Mouse (Mus musculus): ENCODE measurements around the gene Pkig. TPM values are rescaled to one million over a fixed set of nuclear protein-coding genes. Genes with fewer than 3 reads are reported as not detected.

Gene Pkig
- polyA plus RNA-seq, 1 experiment from 2014 or later: 145 TPM

DNA sequence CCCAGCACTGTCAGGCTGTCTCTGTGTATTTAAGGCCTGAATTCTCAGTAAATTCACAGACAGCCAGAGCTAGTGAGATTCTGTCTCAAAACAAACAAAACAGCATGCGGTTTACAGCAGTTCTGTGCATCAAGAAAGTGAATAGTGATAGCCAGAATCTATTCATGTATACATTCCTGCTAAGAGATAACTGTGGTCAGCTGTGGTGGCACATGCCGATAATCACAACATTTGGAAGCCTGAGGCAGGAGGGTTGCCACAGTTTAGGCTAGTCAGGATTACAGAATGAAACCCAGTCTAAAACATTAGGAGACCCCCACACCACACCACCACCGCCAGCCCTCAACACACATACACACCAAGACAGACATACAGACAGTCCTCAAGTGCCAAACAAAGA, 31.6 kb downstream of the Pkig start:
- H3K27ac ChIP-seq (ENCODE audit: low read depth): no peak overlapping the region
- no peak overlapping the region for H3K4me2 ChIP-seq
- no peak for TF ChIP-seq CTCF (IDR thresholded peaks at IDR 0.05; ENCODE audit: low read depth)
- H3K9ac ChIP-seq: no peak overlapping the region
- H3K4me3 ChIP-seq (ENCODE audit: low read depth, low read length): no peak overlapping the region
- no peaks in the 10 kb centered on the region for H3K27me3 ChIP-seq (ENCODE audit: insufficient read depth, low read length)
- no peaks in the 10 kb centered on the region for H3K36me3 ChIP-seq (ENCODE audit: insufficient read depth)
- peaks cover 27% of the 10 kb centered on the region for H3K4me1 ChIP-seq (ENCODE audit: insufficient read depth)
- no peaks in the 10 kb centered on the region for H3K9me3 ChIP-seq (ENCODE audit: low read depth, low read length)
- ATAC-seq (ENCODE audit: insufficient read depth): no peak
- 65% methylated on average over 3 of the region's 3 CpGs for WGBS
- no peak for DNase-seq

DNA sequence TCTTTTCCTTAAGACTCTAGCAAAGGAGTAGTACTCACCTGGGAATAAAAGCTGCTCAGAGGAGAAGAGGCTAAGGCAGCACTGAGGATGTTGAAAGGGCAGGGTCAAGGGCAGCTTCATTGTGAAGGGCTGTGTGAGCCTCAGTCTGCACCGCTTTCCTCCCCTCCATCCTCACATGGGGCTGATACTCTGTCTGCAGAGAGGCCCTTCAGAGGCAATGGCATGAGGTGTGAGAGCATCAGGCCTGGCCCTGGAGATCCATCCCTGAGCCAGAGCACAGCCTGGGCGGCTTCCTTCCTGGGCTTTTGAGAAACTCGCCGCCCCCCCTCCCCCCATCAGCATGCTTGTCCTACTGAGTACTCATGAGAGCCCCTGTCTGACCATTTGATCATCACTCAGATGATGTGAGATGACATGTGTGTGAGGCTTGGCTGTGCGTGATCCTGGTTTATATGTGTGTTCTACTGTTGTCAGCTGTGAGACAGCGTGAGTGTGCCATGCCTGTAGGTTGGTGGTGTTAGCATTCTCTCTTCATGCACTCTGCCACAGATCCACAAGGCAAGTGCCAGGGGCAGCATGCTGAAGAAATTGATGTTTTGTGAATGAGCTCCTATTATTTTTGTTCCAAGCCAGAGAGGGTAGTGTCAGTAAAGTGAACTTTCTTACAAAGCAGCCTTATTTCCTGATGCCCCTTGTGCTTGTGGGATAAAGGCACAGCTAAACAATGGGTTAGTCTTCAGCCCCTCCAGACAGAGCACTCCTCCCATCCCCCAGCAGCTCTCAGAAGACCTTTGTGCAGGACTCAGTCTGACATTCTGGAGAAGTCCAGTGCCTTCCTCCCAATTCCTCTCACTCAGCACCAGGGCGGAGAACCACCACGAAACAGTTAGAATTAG, 32.5 kb downstream of the Pkig start:
- no peak for DNase-seq
- Histone ChIP-seq H3K27me3 (ENCODE audit: insufficient read depth, low read length) (no peaks in the 10 kb centered on the region), H3K9ac (no peak overlapping the region), H3K36me3 (ENCODE audit: insufficient read depth) (no peaks in the 10 kb centered on the region), H3K4me2 (no peak overlapping the region), H3K27ac (ENCODE audit: low read depth) (no peak overlapping the region; the same call in 1 of the 2 replicates), H3K4me3 (ENCODE audit: low read depth, low read length) (no peak overlapping the region), H3K9me3 (ENCODE audit: low read depth, low read length) (no peaks in the 10 kb centered on the region), H3K4me1 (ENCODE audit: insufficient read depth) (peaks cover 19% of the 10 kb centered on the region)
- no peak for TF ChIP-seq CTCF (IDR thresholded peaks at IDR 0.05; ENCODE audit: low read depth)
- no peak for ATAC-seq (ENCODE audit: insufficient read depth)
- 65% methylated on average over 8 of the region's 8 CpGs for WGBS

DNA sequence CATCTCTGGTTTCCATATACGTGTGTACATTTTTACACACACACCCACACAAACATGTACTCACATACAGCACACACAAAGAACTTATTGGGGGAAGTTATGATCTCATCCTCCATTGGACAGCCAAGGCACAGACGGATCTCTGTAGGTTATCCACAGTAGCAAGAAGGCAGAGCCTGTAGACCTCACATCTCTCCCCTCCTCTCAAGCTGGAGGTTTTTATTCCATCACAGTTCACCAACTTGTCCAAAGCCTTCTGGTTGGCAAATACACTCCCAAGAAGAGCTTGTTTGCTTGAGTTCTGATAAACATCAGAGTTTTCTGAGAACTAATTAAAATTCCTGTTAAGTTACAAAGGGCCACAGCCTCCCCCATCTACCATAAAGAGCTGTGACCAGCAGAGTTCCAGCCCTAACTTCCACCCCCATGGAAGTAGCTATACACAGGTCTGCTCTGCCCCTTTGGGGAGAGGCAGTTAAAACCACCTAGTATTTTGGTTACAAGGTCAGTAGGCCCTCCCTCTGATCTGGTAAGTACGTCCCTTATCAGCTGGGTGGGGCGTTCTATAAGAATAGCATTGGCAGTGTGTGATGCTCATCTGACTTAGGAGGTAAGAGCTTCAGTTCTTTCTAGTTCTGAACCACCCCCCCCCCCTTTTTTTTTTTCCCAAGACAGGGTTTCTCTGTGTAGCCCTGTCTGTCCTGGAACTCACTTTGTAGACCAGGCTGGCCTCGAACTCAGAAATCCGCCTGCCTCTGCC, 33.8 kb downstream of the Pkig start:
- H3K27me3 ChIP-seq (ENCODE audit: insufficient read depth, low read length): no peaks in the 10 kb centered on the region
- no peaks in the 10 kb centered on the region for H3K36me3 ChIP-seq (ENCODE audit: insufficient read depth)
- H3K9ac ChIP-seq: no peak overlapping the region
- H3K9me3 ChIP-seq (ENCODE audit: low read depth, low read length): no peaks in the 10 kb centered on the region
- H3K4me1 ChIP-seq (ENCODE audit: insufficient read depth): peaks cover 7% of the 10 kb centered on the region
- WGBS: 84% methylated on average over 6 of the region's 6 CpGs
- no peak for TF ChIP-seq CTCF (IDR thresholded peaks at IDR 0.05; ENCODE audit: low read depth)
- no peak overlapping the region for H3K4me3 ChIP-seq (ENCODE audit: low read depth, low read length)
- H3K4me2 ChIP-seq: no peak overlapping the region
- DNase-seq (no peak), ATAC-seq (ENCODE audit: insufficient read depth) (no peak)
- no peak overlapping the region for H3K27ac ChIP-seq (ENCODE audit: low read depth)

DNA sequence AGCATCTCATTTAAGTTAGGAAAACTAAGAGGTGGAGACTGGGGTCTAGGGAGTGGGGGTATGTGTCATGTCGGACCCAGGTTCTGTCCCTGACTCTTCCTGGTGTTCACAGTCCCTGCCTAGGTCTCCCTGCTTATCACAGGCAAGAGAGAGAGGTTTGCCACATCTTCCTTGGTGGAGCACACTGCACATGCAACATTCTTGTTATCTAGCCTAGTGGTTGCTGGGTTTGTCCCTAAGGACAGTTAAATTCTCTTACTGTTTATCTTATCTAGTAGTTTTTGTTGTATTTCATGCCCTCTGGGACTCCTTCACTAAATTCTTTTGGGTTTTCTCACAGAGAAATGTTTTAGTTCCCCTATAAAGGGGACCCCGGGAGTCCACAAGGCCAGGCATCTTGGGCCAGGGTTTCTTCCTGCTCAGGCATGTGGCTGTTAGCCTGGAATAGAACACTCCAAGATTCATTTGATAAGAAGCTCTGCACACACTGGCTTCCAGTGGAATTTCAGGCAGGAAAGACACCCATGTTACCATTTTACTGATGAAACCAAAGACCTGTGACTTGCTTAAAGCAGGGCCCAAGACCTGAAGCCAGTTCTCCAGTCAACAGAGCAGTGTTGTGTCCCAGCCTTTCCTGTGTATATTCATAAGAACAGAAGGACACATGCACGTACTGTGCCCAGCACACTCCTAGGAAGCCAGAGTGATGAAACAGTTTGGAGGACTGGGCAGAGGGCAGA, 34.9 kb downstream of the Pkig start:
- H3K4me1 ChIP-seq (ENCODE audit: insufficient read depth): peaks cover 9% of the 10 kb centered on the region
- peak overlapping the region; percentile 89 for H3K27ac ChIP-seq (ENCODE audit: low read depth)
- H3K27me3 ChIP-seq (ENCODE audit: insufficient read depth, low read length): no peaks in the 10 kb centered on the region
- no peaks in the 10 kb centered on the region for H3K9me3 ChIP-seq (ENCODE audit: low read depth, low read length)
- no peak for TF ChIP-seq CTCF (IDR thresholded peaks at IDR 0.05; ENCODE audit: low read depth)
- H3K4me2 ChIP-seq: no peak overlapping the region
- WGBS: 61% methylated on average over 3 of the region's 3 CpGs
- DNase-seq (peak; percentile 11), ATAC-seq (ENCODE audit: insufficient read depth) (no peak)
- no peak overlapping the region for H3K4me3 ChIP-seq (ENCODE audit: low read depth, low read length)
- no peaks in the 10 kb centered on the region for H3K36me3 ChIP-seq (ENCODE audit: insufficient read depth)
- H3K9ac ChIP-seq: no peak overlapping the region

DNA sequence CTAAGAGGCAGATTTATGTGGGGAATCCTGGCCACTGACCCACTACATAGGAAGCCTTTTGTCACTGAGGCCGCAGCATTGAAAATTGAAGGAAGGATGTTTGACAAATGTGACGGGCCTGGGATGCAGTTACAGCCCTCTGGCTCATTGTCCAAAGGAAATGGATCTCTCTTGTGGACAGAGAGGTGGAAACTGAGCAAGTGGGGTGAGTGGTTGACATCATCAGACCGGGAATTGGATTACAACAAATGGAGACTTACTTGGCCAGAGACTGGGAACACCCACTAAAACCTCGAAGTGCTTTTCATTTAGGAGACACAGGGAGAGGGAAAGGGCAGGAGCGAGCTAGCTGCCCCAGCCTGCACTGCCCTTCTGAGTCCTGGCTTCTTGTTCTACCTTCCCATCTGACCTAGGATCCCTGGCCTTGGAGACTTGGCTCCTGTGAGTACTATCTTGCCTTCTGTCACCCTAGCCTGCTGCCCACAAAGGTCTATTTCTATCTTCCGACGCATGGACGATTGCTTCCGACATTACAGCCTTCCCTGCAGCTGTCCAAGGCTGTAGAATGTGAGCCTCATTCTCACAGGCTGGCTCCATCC, 35.6 kb downstream of the Pkig start:
- peaks cover 9% of the 10 kb centered on the region for H3K4me1 ChIP-seq (ENCODE audit: insufficient read depth)
- no peaks in the 10 kb centered on the region for H3K9me3 ChIP-seq (ENCODE audit: low read depth, low read length)
- H3K36me3 ChIP-seq (ENCODE audit: insufficient read depth): no peaks in the 10 kb centered on the region
- ATAC-seq (ENCODE audit: insufficient read depth): no peak
- H3K27ac ChIP-seq (ENCODE audit: low read depth): peak overlapping the region; percentile 89
- peak overlapping the region; percentile 23; the same call in 1 of the 2 replicates for H3K9ac ChIP-seq
- TF ChIP-seq CTCF (IDR thresholded peaks at IDR 0.05; ENCODE audit: low read depth): no peak
- H3K4me2 ChIP-seq: peak overlapping the region; percentile 45
- H3K27me3 ChIP-seq (ENCODE audit: insufficient read depth, low read length): no peaks in the 10 kb centered on the region
- WGBS: 55% methylated on average over 9 of the region's 9 CpGs
- H3K4me3 ChIP-seq (ENCODE audit: low read depth, low read length): 0 out of 2 replicates have a peak overlapping the region, but pooled peaks have one; percentile 17
- peak; percentile 55 for DNase-seq

DNA sequence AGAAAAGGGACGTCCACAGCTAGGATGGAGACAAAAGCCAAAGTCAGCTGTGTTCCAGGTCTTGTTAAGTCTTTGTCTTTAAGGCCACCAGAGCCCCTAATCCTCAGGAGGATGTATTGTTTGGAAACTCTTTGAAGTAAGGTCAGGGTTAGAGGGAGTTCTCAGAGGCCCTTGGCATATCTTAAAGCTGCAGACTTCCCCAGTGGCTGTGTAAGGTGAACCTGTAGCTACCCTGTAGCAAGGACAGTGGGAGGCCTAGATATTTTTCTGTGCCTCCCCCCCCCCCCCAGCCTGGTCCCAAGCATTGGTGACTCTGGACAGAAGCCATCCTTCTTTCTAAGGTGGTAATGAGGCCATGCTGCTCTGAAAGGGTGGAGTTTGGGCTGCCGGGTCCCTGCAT, 38.6 kb downstream of the Pkig start:
- 35% methylated on average over 2 of the region's 2 CpGs for whole genome bisulfite sequencing
- Histone ChIP-seq H3K4me1 (ENCODE audit: insufficient read depth) (peaks cover 3% of the 10 kb centered on the region; the same call in 1 of the 2 replicates), H3K27me3 (ENCODE audit: insufficient read depth, low read length) (no peaks in the 10 kb centered on the region), H3K9me3 (ENCODE audit: low read depth, low read length) (no peaks in the 10 kb centered on the region), H3K27ac (ENCODE audit: low read depth) (peak overlapping the region; percentile 59; the same call in 1 of the 2 replicates), H3K9ac (no peak overlapping the region), H3K4me2 (no peak overlapping the region), H3K4me3 (ENCODE audit: low read depth, low read length) (no peak overlapping the region), H3K36me3 (ENCODE audit: insufficient read depth) (no peaks in the 10 kb centered on the region)
- no peak for TF ChIP-seq CTCF (IDR thresholded peaks at IDR 0.05; ENCODE audit: low read depth)
- peak; percentile 49 for DNase-seq
- ATAC-seq (ENCODE audit: insufficient read depth): no peak
